Mouse (Mus musculus) left cerebral cortex, adult 11 months (tissue): Measurements from ENCODE around the gene Rps19.
A peak's percentile ranks its signal among the peaks of the same experiment; 100 is the strongest.
"Not testable (repeated sequence)": the region's sequence is repeated elsewhere in the genome, so short reads cannot be mapped to it uniquely, and the experiment has no call there.

ENCODE experiments used
- DNase-seq: peaks from one replicate; pipeline ENCODE4 v3.0.0; 2022; ENCODE audit warnings: low spot score

The Rps19 gene

DNA sequence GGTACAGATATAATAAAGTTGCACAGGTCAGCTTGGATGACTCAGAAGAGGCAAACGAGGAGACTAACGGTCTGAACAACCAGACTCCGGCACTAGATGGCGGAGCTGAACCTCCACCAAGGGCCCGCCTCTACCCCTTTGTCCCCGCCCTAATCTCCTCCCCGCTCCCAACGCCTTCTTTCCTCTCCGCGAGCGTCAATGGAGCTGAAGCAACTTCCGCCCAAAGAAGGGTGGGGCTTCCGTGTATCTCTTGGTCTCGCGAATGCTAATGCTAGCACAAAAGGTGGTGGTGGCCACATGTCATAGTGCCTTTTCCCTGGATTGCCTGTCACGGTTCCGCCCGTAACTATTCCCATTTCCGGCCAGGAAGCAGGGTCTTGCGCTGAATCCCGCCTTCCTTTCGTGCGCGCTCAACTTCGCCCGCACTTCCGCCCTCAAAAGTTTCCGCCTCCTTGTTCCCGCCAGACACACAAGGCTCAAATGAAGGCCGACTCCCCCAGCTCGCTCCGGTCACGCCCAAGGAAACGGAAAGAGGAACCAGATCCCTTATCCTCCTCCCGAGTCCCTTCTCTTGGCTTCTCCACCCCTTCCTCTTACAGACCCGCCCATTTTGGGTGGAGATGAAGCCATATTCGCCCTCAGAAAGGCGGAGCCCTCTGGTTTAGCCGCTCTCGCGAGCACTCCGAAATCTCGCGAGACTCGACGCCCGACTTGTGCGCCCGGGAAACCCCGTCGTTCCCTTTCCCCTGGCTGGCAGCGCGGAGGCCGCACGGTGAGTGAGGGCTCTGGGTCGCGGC, at the start of gene Rps19:
Gene Rps19 (plus strand): TSS at position 476 of the 797 bp plus-strand sequence.
- DNase-seq = peak; percentile 98

DNA sequence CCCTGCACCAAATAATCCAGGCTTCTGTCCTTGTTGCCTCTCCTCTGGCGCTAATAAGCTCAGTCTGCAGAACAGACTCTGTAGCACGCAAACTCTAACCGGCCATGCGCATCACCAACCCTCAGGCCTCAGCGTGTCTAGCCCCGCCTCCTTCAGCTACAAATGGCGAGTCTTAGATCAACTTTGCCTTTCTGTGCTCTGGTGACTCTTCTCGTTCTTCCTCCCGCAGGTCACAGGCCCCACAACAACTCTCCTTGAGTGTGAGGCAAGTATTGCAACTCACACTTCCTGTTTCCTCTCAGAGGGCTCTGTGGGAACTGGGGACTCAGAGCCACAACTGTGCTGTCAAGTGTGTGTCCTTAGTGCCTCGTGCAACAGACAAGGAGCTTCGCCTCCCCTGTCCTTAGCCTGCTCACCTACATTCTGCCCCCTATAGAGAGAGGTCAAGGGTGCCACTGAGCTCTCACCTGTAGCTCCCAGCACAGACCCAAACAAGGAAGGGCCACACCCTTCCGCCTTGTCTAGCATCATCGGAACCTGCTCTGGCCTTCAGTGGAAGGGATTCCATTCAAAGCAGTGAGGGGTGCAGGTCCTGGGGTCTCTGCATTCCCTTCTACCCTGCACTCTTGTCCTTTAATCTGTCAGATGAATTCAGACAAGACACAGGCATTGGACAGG, 45.3 kb upstream of the Rps19 start:
- not testable (repeated sequence) for DNase-seq

DNA sequence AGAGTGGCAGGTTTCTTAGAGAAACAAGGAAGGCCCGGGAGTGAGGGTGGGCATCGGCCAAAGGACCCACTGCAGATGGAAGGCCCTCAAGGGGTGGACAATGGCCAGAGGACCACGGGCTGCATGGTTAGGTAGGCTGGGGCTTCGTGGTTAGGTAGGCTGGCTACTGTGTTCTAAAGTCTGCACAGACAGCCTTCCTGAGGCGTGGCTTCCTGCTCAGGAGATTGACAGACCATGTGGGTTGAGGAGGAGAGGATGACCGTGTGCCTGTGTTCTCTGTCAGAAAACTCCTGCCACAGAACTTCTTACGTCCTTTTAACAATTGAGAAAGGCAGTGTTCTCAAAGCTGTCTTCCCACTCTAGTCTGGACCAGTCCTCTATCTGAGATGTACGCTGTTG, 44.8 kb upstream of the Rps19 start:
- DNase-seq = no peak

DNA sequence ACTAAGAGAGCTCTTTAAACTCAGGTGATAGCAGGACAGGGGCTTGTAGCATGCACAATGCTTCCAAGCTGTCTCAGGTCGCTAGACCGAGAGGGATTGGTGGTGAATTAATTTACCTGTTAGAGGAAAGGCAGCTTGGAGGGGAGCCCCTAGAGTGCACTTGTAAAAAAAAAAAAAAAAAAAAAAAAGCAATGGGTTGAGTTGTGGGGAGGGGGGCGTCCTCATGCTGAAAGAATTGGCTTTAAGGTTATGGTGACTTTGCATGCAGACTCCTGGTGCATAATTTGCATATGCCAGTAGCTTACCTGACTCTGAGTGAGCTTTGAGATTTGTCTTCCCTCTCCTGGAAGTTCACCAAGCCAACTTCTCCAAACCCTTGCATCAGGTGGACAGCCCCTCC, 43.8 kb upstream of the Rps19 start:
- DNase-seq = no peak

DNA sequence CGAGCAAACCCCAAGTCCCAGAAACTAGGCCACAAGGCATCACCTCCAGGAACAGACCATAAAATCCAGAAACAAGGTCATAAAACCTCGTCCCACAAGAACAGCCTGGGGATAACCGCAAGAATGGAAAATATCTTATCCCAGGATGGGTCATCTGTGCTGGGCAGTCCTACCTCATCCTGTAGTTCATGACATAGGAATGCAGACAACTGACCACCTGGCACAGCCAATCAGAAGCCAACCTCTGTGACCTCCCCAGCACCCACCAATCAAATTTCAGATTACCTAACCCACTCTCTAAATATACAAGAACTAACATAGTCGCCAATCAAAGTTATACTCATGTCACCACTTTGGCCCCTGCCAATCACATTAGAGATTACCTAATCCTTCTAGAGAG, 43.2 kb upstream of the Rps19 start:
- no peak for DNase-seq

DNA sequence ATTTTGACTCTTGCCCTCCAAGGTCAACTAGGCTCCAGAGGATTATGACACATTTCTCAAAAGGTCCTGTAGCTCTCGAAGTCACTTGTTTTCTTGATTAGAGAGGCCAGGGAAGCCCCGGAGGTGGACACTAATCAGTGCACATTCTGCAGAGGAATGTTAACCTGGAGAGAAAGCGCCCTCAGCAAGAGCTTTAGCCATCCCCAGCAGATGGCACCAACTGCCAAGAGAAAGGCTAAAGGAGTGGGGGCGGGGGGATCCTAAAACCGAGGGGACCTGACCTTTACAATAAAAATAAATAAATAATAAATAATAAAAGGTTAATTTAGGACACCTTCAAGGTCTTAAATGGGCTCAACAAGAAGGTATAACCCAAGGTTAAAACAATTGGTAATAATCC, 40.0 kb upstream of the Rps19 start:
- no peak for DNase-seq

DNA sequence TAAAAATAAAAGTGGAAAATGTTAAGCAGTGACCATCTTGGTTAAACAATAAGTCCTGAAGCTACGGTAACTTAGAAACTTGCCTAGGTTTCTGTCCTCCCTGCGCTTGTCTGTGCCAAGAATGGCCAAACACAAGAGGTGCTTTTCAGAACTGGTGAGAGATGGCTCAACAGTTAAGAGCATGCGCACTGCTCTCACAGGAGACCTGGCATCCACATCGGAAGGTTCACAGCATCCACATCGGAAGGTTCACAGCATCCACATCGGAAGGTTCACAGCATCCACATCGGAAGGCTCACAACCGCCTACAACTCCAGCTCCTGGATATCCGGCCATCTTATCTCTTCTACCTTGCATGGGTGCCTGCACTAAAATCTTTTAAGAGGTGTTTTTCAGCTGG, 39.0 kb upstream of the Rps19 start:
- DNase-seq = no peak

DNA sequence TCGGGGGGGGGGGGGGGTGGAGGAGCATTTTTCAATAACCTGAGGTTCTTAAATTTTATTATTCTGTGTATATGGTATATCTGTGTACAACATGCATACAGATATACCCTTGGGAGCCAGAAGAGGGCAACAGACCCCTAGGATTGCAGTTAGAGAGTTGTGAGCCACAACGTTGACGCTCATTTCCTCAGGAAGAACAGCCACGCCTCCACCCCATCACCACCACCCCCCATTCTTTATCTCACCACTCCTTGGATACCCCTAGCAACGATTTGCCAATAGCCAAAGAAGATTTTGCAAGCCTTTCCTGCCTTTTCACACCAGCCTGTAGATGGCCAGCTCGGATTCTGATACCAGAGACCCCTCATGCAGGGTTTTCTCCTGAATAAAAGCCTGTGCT, 38.5 kb upstream of the Rps19 start:
- no peak for DNase-seq

DNA sequence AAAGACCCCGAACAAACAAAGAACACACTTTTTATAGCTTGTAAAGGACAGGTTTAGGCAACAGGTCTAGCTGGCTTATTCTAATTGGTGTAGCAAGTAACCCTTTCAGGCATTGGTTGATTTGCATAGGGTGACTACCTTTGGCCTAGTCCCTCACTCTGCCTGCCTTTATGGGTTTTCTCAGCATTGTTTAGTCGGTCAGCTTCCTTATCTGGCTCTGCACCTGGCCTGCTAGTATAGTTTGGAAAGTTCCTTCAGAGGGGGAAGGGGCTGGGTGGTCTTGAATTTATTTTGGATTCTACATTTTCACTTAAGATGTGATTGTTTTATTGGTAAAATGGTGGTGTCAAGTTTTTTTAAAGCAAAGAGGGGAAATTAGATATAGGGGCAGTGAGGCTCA, 37.6 kb upstream of the Rps19 start:
- not testable (repeated sequence) for DNase-seq

DNA sequence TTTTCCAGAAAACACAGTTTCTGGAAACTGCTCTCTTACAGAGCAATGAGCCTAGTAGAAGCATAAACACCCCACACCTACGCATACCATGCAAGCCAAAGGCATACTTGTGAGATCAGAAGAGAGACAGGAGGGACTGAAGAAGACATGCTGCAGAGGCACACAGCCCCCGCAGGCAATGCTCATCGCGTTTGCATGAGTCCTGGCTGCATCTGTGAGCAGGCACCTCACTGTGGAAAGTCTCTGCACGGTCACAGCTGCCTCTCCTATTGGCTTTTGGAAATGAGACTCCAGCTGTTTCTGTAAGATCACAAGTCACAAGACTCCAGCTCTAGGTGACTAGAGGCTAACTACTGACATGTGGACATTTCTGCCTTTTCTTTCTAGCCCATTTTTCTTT, 34.0 kb upstream of the Rps19 start:
- peak; percentile 43 for DNase-seq

DNA sequence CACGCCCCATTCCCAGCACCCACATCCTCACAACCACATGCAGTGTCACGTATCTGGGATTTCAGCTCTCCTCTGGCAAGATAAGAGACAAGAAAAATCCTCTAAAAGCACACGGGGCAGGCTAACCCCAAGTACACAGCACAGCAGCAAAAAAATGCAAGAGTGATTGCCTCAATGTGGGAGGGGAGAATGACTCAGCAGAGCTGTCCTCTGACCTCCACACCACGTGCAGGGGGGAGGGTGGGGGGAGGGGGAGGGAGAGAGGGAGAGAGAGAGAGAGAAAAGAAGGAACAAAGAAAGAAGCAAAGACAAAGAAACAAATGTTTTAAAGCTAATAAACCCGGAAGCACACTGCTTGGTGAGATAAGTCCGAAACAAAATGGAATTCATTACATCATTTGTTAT, 33.3 kb upstream of the Rps19 start:
- no peak for DNase-seq

DNA sequence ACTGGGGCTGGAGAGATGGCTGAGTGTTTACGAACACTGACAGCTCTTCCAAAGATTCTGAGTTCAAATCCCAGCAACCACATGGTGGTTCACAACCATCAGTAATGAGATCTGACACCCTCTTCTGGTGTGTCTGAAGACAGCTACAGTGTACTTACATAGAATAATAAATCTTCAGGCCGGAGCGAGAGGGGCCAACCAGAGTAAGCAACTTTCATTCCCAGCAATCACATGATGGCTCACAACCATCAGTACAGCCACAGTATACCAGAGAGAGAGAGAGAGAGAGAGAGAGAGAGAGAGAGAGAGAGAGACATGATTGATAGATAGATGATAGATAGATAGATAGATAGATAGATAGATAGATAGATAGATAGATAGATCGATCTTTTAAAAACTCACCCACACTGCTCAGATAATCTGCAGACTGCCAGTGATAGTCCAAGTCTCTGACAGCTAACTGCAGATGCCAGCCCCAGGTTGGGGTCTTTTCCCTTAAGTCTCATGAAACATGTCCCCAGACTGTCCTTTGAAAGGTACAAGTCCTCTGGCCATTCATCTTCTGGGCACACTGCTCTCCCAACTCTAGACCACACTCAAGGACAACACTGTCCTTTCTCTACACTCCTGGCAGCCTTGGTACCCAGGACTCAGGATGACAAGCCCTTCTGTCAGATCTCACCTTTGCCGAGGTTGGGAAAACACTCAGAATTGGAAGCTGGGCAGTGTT, 32.4 kb upstream of the Rps19 start:
- DNase-seq = no peak

DNA sequence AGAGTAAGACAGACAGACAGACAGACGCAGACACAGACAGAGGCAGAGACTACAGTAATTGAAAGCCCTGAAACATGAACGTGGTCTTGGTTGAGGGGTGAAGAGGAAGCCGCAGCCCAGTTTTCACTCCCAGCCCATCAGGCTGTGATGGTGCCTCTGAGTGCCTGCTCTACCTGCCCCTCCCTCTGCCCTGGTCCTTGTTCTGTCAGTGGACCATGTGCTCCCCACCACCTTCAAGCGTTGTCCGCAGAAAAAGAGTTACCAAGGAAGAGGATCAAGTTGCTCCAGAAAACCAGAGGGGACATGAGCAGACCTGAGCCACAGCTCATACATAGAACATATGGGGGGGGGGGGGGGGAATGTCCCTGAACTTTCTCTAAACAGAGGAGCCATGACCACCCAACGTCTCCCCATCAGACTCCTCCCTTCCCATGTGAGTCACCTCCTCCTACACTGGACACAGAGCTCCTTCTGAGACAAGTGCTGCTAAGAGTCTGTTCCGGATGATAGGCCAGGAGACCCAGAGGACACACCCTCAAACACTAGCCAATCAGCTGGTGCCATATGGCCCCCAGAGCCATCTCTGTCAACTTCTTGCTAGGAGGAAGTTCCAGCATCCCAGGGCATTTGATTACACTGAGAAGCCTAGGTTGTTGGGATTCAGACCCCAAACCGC, 31.5 kb upstream of the Rps19 start:
- DNase-seq = no peak

DNA sequence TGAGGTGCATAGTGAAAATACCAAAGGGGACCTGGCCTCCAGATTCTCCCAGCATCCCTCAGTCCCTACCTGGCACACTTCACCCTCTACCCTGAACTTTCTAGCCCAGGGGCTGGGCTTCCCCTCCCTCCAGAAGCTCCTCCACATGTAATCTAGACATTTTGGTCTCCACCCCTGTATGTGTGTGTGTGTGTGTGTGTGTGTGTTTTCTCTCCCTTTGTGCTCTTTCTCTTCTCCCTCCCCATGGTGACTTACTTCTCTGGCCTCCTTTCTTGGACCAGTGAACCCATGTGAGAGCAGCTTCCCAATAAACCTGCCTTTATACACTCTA, 31.0 kb upstream of the Rps19 start:
- DNase-seq = no peak

DNA sequence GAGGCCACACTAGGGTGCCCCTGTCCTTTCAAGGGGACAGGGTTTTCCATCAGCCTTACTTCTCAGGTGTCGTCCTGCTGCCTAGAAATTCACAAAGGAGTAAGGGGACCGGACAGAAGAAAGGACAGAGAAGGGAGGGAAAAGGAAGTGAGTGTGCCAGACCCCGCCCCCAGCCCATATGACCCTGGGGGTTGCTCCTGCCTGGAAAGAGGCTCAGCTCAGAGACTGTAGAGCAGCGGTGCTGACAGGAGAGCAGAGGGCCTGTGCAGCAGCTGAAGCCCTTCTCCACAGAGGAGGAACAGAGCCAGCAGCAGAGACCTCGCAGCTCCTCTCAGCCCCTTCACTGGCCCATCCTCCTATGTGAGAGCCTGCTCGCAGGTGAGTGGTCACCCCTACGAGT, 30.5 kb upstream of the Rps19 start:
- no peak for DNase-seq

DNA sequence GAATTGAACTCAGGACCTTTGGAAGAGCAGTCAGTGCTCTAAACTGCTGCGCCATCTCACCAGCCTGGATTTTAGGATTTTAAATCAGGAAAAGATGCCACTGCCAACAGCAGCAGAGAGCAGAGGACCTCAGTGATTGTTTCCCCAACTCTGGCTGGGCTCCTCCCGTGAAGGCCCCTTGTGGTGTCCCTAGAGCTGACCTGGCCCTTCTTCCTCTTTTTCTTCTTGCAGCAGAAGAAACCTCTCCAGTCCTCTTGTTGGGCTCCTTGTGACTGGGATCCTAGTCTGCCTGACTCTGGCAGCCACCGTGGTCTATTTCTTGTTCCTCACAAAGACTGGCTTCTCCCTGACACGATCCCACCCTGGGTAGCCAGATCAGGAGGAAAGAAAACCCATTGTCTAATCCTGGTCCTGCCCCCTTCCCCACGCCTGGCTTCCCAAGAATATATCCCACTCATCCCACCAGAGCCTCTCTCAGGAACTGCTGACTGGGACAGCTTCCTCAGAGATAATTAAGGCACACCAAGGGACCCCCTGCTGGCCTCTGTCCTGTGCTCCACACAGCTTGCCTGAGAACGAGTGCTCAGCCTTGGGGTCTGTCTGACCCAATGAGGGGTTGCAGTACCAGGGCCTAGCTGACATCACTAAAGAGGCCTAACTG, 27.6 kb upstream of the Rps19 start:
- DNase-seq = no peak

DNA sequence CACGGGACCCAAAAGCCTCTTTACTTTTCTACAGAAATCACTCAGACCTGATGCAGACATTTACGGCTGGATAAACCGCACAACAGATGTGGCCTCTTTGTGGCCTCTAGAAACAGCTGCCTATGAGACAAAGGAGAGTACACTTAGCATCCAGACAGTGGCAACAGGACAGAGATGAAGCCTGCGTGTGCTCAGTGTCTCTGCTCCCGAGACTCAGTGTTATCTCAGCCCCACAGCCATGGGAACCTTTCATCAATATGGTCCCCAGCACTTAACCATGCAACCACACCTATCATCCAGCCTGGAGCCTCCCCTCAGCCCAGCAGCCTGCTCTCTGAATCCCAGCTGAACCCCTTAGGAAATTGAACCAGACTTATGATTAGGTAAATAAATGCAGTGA, 24.9 kb upstream of the Rps19 start:
- no peak for DNase-seq

DNA sequence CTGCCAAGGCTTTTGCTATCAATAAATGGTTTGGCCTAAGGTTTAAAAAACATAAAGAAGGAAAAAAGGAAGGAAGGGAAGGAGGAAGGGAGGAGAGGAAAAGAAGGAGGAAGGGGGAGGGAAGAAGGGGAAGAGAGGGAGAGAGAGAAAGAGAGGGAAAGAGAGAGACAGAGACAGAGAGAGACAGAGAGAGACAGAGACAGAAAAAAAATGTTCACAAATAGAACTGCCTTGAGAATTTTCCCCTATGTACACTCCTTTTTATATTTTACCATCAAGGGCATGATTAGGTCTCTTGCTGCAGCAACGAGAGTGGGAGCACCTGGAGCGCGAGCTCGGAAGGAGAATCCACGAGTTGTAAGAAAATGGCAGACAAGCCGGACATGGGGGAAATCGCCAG, 22.3 kb upstream of the Rps19 start, which contains the start of gene Gm9844:
Gene Gm9844 (plus strand): TSS at position 301 of the 400 bp plus-strand sequence.
- DNase-seq = no peak

DNA sequence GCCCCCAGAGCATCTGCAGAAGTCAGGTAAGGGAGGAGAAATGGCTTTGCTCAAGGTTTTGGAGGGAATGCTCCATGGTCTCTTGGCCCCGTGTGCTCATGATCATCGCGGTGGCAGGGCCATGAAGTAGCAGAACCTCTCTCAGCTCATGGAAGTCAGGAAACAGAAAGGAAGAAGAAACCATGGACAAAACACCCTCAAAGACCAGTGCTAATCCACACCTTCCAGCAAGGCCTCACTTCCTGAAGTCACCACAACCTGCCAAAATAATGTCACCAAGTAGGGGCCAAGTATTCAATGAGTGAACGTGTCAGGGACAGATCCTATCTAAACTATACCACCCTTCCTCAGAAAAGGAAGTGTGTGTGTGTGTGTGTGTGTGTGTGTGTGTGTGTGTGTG, 21.3 kb upstream of the Rps19 start:
- no peak for DNase-seq

DNA sequence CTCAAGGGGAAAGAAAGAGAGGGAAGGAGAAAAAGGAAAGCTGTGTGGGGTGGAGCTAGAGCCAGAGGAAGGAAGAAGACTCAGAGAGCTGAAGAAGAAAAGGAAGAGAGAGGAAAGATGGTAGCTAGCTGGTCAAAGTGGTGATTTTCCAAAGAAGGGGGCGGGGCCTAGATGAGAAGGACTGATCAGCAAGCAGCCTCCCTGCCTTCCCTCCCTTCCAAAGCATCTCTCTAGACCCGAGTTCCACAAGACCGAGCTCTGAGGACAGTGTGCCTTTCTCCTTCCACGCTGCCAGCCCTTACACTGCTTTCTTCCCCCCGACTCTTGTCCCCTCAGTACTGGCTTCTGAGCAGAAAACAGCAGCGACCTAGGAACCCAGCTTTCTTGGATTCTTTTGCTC, 20.0 kb upstream of the Rps19 start:
- no peak for DNase-seq

DNA sequence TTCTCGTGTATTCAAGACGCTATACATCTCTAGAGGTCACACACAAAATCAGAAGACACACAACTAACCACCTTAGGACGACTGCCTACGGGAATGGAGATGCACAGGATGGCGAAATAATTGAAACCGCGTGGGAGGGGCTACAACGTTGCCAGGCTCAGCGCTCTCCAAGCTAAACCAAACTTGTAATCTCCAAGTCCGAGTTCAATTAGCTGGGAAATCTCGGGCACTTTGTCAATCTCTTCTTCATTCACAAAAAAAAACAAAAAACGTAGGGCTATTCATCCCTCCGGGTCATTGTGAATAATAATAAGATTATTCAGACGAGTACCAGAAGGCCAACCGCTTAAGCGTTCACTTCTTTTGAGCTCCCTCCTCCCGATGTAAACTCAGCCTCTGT, 15.1 kb upstream of the Rps19 start:
- DNase-seq = no peak

DNA sequence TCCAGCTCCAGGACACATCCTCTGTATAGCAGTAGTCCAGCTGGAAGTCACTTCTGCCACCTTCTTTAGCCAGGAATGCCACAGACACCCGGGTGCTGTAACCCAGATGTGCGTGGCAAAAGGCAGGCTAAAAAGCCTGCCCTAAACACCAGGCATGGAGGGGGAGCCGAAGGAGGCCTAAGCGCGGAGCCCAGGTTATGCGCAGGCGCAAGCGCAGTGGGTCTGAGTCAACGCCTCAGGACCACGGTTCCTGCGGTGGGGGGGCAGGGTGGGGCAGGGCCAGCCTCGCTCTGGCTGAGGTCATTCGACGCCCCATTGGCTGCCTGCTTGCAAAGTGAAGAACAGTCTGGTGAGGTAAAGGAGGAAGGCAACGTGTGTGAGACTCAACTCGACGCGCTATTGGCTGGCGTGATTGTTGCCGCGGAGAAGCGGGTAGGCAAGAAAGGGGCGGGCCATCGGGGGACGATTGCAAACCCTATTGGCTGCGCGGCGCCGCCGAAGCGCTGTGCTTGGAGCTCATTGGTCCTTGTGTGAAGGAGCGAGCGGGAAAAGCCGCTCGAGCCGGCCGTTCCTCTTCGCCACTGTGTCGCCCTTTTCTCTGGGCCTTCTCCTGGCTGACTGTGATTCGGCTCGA, 14.5 kb upstream of the Rps19 start, which contains the start of the genes Lypd4 and Dmrtc2:
Gene Lypd4 (minus strand): TSS at position 410 of the 634 bp plus-strand sequence.
Gene Dmrtc2 (plus strand): TSS at position 526 of the 634 bp plus-strand sequence.
- DNase-seq = no peak
